Mouse (Mus musculus): ENCODE measurements around the gene Armc3. TPM values are rescaled to one million over a fixed set of nuclear protein-coding genes. Genes with fewer than 3 reads are reported as not detected.

The Armc3 gene
- polyA plus RNA-seq (2015; fragmentation: Nextera tagmentation; extraction: Ambion mirVana) = 2.0 and 2.2 TPM in 2 replicates

- Histone ChIP-seq H3K27ac (ENCODE audit: low read length) (no peak within 1 kb of the TSS), H3K9me3 (ENCODE audit: control insufficient read depth, low read length) (no peaks in the 10 kb centered on the region), H3K36me3 (ENCODE audit: control insufficient read depth, insufficient read depth, low read length) (no peaks in the 10 kb centered on the region), H3K27me3 (ENCODE audit: control insufficient read depth, insufficient read depth, low read depth, low read length) (no peaks in the 10 kb centered on the region), H3K4me2 (ENCODE audit: low read depth, low read length) (peak within 1 kb of the TSS; percentile 64), H3K9ac (ENCODE audit: low read length) (peak within 1 kb of the TSS; percentile 60), H3K4me3 (ENCODE audit: low read length) (peak within 1 kb of the TSS; percentile 54), H3K4me1 (replicated peaks; ENCODE audit: control insufficient read depth, insufficient read depth, low read length) (peaks cover 9% of the 10 kb centered on the region)
- 21% methylated on average over 24 of the region's 24 CpGs for WGBS
- peak; percentile 88 for ATAC-seq (ENCODE audit: low read depth)
These were observed at the start of gene Armc3 for GRCm38 (mm10) chr2:19198452-19199365. Gene Armc3 (plus strand): TSS chr2:19199302.

GRCm38 (mm10) chr2:19152687-19153086, 46.4 kb upstream of the Armc3 start:
- no peaks in the 10 kb centered on the region for H3K4me1 ChIP-seq (replicated peaks; ENCODE audit: control insufficient read depth, insufficient read depth, low read length)
- H3K27ac ChIP-seq (ENCODE audit: low read length) = no peak overlapping the region
- no peak overlapping the region for H3K9ac ChIP-seq (ENCODE audit: low read length)
- 56% methylated on average over 1 of the region's 1 CpGs for WGBS
- H3K36me3 ChIP-seq (ENCODE audit: control insufficient read depth, insufficient read depth, low read length) = no peaks in the 10 kb centered on the region
- H3K9me3 ChIP-seq (ENCODE audit: control insufficient read depth, low read length) = no peaks in the 10 kb centered on the region
- no peak overlapping the region for H3K4me2 ChIP-seq (ENCODE audit: low read depth, low read length)
- no peak for ATAC-seq (ENCODE audit: low read depth)
- no peak overlapping the region for H3K4me3 ChIP-seq (ENCODE audit: low read length)
- no peaks in the 10 kb centered on the region for H3K27me3 ChIP-seq (ENCODE audit: control insufficient read depth, insufficient read depth, low read depth, low read length)

GRCm38 (mm10) chr2:19156176-19156575, 42.9 kb upstream of the Armc3 start:
- H3K9me3 ChIP-seq (ENCODE audit: control insufficient read depth, low read length) = no peaks in the 10 kb centered on the region
- H3K27me3 ChIP-seq (ENCODE audit: control insufficient read depth, insufficient read depth, low read depth, low read length) = no peaks in the 10 kb centered on the region
- H3K4me3 ChIP-seq (ENCODE audit: low read length) = no peak overlapping the region
- WGBS = 69% methylated on average over 4 of the region's 4 CpGs
- H3K9ac ChIP-seq (ENCODE audit: low read length) = no peak overlapping the region
- ATAC-seq (ENCODE audit: low read depth) = no peak
- H3K27ac ChIP-seq (ENCODE audit: low read length) = no peak overlapping the region
- no peak overlapping the region for H3K4me2 ChIP-seq (ENCODE audit: low read depth, low read length)
- H3K36me3 ChIP-seq (ENCODE audit: control insufficient read depth, insufficient read depth, low read length) = no peaks in the 10 kb centered on the region
- no peaks in the 10 kb centered on the region for H3K4me1 ChIP-seq (replicated peaks; ENCODE audit: control insufficient read depth, insufficient read depth, low read length)

GRCm38 (mm10) chr2:19159539-19159938, 39.6 kb upstream of the Armc3 start:
- H3K4me3 ChIP-seq (ENCODE audit: low read length) = no peak overlapping the region
- no peak for ATAC-seq (ENCODE audit: low read depth)
- 74% methylated on average over 5 of the region's 5 CpGs for WGBS

GRCm38 (mm10) chr2:19160368-19161114, 38.6 kb upstream of the Armc3 start:
- H3K27me3 ChIP-seq (ENCODE audit: control insufficient read depth, insufficient read depth, low read depth, low read length) = no peaks in the 10 kb centered on the region
- no peak overlapping the region for H3K27ac ChIP-seq (ENCODE audit: low read length)
- no peak overlapping the region for H3K4me2 ChIP-seq (ENCODE audit: low read depth, low read length)
- H3K4me1 ChIP-seq (replicated peaks; ENCODE audit: control insufficient read depth, insufficient read depth, low read length) = no peaks in the 10 kb centered on the region
- 20% methylated on average over 8 of the region's 8 CpGs for WGBS
- H3K36me3 ChIP-seq (ENCODE audit: control insufficient read depth, insufficient read depth, low read length) = no peaks in the 10 kb centered on the region
- no peaks in the 10 kb centered on the region for H3K9me3 ChIP-seq (ENCODE audit: control insufficient read depth, low read length)
- no peak for ATAC-seq (ENCODE audit: low read depth)
- H3K9ac ChIP-seq (ENCODE audit: low read length) = no peak overlapping the region
- H3K4me3 ChIP-seq (ENCODE audit: low read length) = no peak overlapping the region

More at GRCm38 (mm10) chr2:19159539-19159938, 39.6 kb upstream of the Armc3 start:
- Histone ChIP-seq H3K4me2 (ENCODE audit: low read depth, low read length) (no peak overlapping the region), H3K9me3 (ENCODE audit: control insufficient read depth, low read length) (no peaks in the 10 kb centered on the region), H3K9ac (ENCODE audit: low read length) (no peak overlapping the region), H3K27me3 (ENCODE audit: control insufficient read depth, insufficient read depth, low read depth, low read length) (no peaks in the 10 kb centered on the region), H3K4me1 (replicated peaks; ENCODE audit: control insufficient read depth, insufficient read depth, low read length) (no peaks in the 10 kb centered on the region), H3K27ac (ENCODE audit: low read length) (no peak overlapping the region), H3K36me3 (ENCODE audit: control insufficient read depth, insufficient read depth, low read length) (no peaks in the 10 kb centered on the region)

GRCm38 (mm10) chr2:19164234-19164633, 34.9 kb upstream of the Armc3 start:
- no peak overlapping the region for H3K27ac ChIP-seq (ENCODE audit: low read length)
- H3K9ac ChIP-seq (ENCODE audit: low read length) = no peak overlapping the region
- no peaks in the 10 kb centered on the region for H3K9me3 ChIP-seq (ENCODE audit: control insufficient read depth, low read length)
- no peaks in the 10 kb centered on the region for H3K27me3 ChIP-seq (ENCODE audit: control insufficient read depth, insufficient read depth, low read depth, low read length)
- WGBS = 87% methylated on average over 1 of the region's 1 CpGs
- no peak for ATAC-seq (ENCODE audit: low read depth)
- H3K4me2 ChIP-seq (ENCODE audit: low read depth, low read length) = no peak overlapping the region
- no peaks in the 10 kb centered on the region for H3K4me1 ChIP-seq (replicated peaks; ENCODE audit: control insufficient read depth, insufficient read depth, low read length)
- H3K36me3 ChIP-seq (ENCODE audit: control insufficient read depth, insufficient read depth, low read length) = no peaks in the 10 kb centered on the region
- no peak overlapping the region for H3K4me3 ChIP-seq (ENCODE audit: low read length)

- no peak overlapping the region for H3K4me2 ChIP-seq (ENCODE audit: low read depth, low read length)
- H3K4me3 ChIP-seq (ENCODE audit: low read length) = no peak overlapping the region
- H3K27me3 ChIP-seq (ENCODE audit: control insufficient read depth, insufficient read depth, low read depth, low read length) = no peaks in the 10 kb centered on the region
- ATAC-seq (ENCODE audit: low read depth) = peak; percentile 45; the same call in 1 of the 2 replicates
- 14% methylated on average over 1 of the region's 1 CpGs for WGBS
- peaks cover 7% of the 10 kb centered on the region; the same call in 1 of the 2 replicates for H3K4me1 ChIP-seq (replicated peaks; ENCODE audit: control insufficient read depth, insufficient read depth, low read length)
- no peaks in the 10 kb centered on the region for H3K9me3 ChIP-seq (ENCODE audit: control insufficient read depth, low read length)
- H3K9ac ChIP-seq (ENCODE audit: low read length) = no peak overlapping the region
- no peak overlapping the region for H3K27ac ChIP-seq (ENCODE audit: low read length)
- H3K36me3 ChIP-seq (ENCODE audit: control insufficient read depth, insufficient read depth, low read length) = no peaks in the 10 kb centered on the region
These were observed 22.3 kb upstream of the Armc3 start for GRCm38 (mm10) chr2:19176827-19177236.

GRCm38 (mm10) chr2:19199366-19199853, 308 bp downstream of the Armc3 start:
- no peak overlapping the region for H3K27ac ChIP-seq (ENCODE audit: low read length)
- H3K4me2 ChIP-seq (ENCODE audit: low read depth, low read length) = peak overlapping the region; percentile 64
- H3K9ac ChIP-seq (ENCODE audit: low read length) = peak overlapping the region; percentile 60
- ATAC-seq (ENCODE audit: low read depth) = no peak
- peak overlapping the region; percentile 54 for H3K4me3 ChIP-seq (ENCODE audit: low read length)
- H3K9me3 ChIP-seq (ENCODE audit: control insufficient read depth, low read length) = no peaks in the 10 kb centered on the region
- H3K36me3 ChIP-seq (ENCODE audit: control insufficient read depth, insufficient read depth, low read length) = no peaks in the 10 kb centered on the region
- WGBS = 34% methylated on average over 13 of the region's 13 CpGs
- no peaks in the 10 kb centered on the region for H3K27me3 ChIP-seq (ENCODE audit: control insufficient read depth, insufficient read depth, low read depth, low read length)
- H3K4me1 ChIP-seq (replicated peaks; ENCODE audit: control insufficient read depth, insufficient read depth, low read length) = peaks cover 9% of the 10 kb centered on the region

GRCm38 (mm10) chr2:19200112-19200511, 1.0 kb downstream of the Armc3 start:
- Histone ChIP-seq H3K9ac (ENCODE audit: low read length) (no peak overlapping the region), H3K36me3 (ENCODE audit: control insufficient read depth, insufficient read depth, low read length) (no peaks in the 10 kb centered on the region), H3K4me2 (ENCODE audit: low read depth, low read length) (no peak overlapping the region), H3K27me3 (ENCODE audit: control insufficient read depth, insufficient read depth, low read depth, low read length) (no peaks in the 10 kb centered on the region), H3K27ac (ENCODE audit: low read length) (no peak overlapping the region), H3K4me1 (replicated peaks; ENCODE audit: control insufficient read depth, insufficient read depth, low read length) (peaks cover 9% of the 10 kb centered on the region), H3K9me3 (ENCODE audit: control insufficient read depth, low read length) (no peaks in the 10 kb centered on the region), H3K4me3 (ENCODE audit: low read length) (no peak overlapping the region)
- WGBS = 39% methylated on average over 1 of the region's 1 CpGs
- peak; percentile 53; the same call in 1 of the 2 replicates for ATAC-seq (ENCODE audit: low read depth)

Data from lung, embryonic 16.5 days (tissue).